Mouse (Mus musculus) limb, embryonic 13.5 days (tissue): ENCODE measurements around the gene Pgm2. TPM values are rescaled to one million over a fixed set of nuclear protein-coding genes. Genes with fewer than 3 reads are reported as not detected.
A peak's percentile ranks its signal among the peaks of the same experiment; 100 is the strongest.

ENCODE experiments used
- ATAC-seq: fragments of 200-750 bp; cut with Nextera tagmentation; 2 replicates; pipeline ENCODE4 v1.8.0; 2017; ENCODE audit warnings: low read depth, moderate number of reproducible peaks, moderate TSS enrichment; ENCODE audit not compliant: low FRiP score
- H3K27ac ChIP-seq: fragments of 300-500 bp; sonication (generic); 2 replicates; pipeline ENCODE4 v1.5.1; 2015; ENCODE audit warnings: inconsistent platforms, mild to moderate bottlenecking, moderate library complexity
- H3K27me3 ChIP-seq: fragments of 300-500 bp; sonication (generic); 2 replicates; pipeline ENCODE4 v1.6.1; 2015; ENCODE audit warnings: mild to moderate bottlenecking, inconsistent platforms
- H3K36me3 ChIP-seq: fragments of 300-500 bp; sonication (generic); 2 replicates; pipeline ENCODE4 v1.6.1; 2015; ENCODE audit warnings: inconsistent platforms, mild to moderate bottlenecking, moderate library complexity
- H3K4me1 ChIP-seq: fragments of 300-500 bp; sonication (generic); 2 replicates; pipeline ENCODE4 v1.6.1; 2015; ENCODE audit warnings: inconsistent platforms
- H3K4me2 ChIP-seq: fragments of 300-500 bp; sonication (generic); replicated peaks from 2 replicates; pipeline ENCODE4 v1.6.1; 2015; ENCODE audit warnings: inconsistent platforms, mild to moderate bottlenecking, moderate library complexity
- H3K4me3 ChIP-seq: fragments of 300-500 bp; sonication (generic); 2 replicates; pipeline ENCODE4 v1.5.1; 2015; ENCODE audit warnings: moderate library complexity, mild to moderate bottlenecking, inconsistent platforms
- H3K9ac ChIP-seq: fragments of 300-500 bp; sonication (generic); 2 replicates; pipeline ENCODE4 v1.6.1; 2015; ENCODE audit warnings: mild to moderate bottlenecking, inconsistent platforms
- H3K9me3 ChIP-seq: fragments of 300-500 bp; sonication (generic); 2 replicates; pipeline ENCODE4 v1.6.1; 2016; ENCODE audit warnings: inconsistent platforms
- WGBS: fragments of 180-500 bp; shearing (Covaris S2); methylation state at CpG from one replicate; pipeline ENCODE4 v1.1.7; 2015; 5-methylcytosine and 5-hydroxymethylcytosine counted together
- polyA plus RNA-seq: library from polyadenylated mRNA; unstranded; fragments of >200 nt; fragmentation: Nextera tagmentation; extraction: Ambion mirVana; gene quantifications from 2 replicates; pipeline ENCODE4 v1.2.1, GENCODE M21; 2015

Pgm2 gene
- polyA plus RNA-seq, 1 experiment from 2014 or later, result 32.5 TPM

DNA sequence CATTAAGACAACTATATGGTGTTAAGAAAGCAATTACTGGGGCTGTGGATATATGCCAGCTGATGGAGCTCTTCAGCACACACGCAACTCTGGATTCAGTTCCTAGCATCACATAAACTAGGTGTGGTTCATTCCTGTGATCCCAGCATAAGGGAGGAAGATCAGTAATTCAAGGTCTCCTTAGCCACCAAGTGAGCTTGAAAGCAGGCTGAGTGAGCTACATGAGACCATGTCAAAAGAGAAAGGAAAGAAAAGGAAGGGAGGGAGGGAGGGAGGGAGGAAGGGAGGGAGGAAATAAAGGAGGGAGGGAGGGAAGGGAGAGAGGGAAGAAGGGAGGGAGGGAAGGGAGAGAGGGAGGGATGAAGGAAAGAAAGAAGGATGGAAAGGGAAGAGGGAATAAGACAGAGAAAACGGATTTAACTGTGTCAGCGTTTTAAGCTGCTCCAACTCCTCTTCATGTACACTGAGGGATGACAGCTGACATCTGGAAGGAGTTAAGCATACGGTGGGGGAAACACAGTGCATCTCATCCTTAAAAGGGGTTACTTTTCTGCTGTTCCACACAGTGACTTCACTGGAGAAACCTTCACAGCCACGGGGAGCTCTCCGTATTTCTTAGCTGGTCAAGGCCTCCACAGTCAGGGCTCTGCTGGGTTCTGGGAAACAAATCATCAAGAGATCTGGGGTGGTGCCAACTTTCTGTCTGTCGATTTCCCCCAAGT, 13.8 kb upstream of the Pgm2 start:
- Histone ChIP-seq H3K4me2 (no peak overlapping the region), H3K27ac (no peak overlapping the region), H3K27me3 (no peaks in the 10 kb centered on the region), H3K4me1 (no peaks in the 10 kb centered on the region), H3K9ac (no peak overlapping the region), H3K36me3 (no peaks in the 10 kb centered on the region), H3K4me3 (no peak overlapping the region), H3K9me3 (no peaks in the 10 kb centered on the region)
- peak; percentile 87 for ATAC-seq
- WGBS, result 26% methylated on average over 7 of the region's 7 CpGs

DNA sequence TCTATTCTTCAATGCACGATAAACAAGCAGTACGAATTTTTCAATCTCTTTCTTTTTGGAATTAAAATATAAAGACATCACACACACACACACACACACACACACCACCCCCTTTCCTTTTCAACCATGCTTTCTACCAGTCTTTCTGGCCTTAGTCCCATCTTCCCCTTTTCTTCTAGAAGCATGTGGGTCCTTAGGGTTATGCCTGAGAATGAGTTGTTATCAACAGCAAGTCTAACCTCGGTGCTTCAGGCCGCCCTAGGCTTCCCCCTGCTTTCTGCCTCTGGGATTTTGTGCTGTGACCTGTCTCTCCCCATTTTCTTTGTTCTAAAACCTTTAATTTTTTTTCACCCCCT, 13.3 kb upstream of the Pgm2 start:
- no peak for ATAC-seq
- 68% methylated on average over 4 of the region's 4 CpGs for WGBS
- no peaks in the 10 kb centered on the region for H3K27me3 ChIP-seq
- no peaks in the 10 kb centered on the region for H3K4me1 ChIP-seq
- no peaks in the 10 kb centered on the region for H3K36me3 ChIP-seq
- H3K9me3 ChIP-seq, result no peaks in the 10 kb centered on the region
- no peak overlapping the region for H3K9ac ChIP-seq
- no peak overlapping the region for H3K4me2 ChIP-seq
- no peak overlapping the region; the same call in 1 of the 2 replicates for H3K27ac ChIP-seq
- H3K4me3 ChIP-seq, result no peak overlapping the region

DNA sequence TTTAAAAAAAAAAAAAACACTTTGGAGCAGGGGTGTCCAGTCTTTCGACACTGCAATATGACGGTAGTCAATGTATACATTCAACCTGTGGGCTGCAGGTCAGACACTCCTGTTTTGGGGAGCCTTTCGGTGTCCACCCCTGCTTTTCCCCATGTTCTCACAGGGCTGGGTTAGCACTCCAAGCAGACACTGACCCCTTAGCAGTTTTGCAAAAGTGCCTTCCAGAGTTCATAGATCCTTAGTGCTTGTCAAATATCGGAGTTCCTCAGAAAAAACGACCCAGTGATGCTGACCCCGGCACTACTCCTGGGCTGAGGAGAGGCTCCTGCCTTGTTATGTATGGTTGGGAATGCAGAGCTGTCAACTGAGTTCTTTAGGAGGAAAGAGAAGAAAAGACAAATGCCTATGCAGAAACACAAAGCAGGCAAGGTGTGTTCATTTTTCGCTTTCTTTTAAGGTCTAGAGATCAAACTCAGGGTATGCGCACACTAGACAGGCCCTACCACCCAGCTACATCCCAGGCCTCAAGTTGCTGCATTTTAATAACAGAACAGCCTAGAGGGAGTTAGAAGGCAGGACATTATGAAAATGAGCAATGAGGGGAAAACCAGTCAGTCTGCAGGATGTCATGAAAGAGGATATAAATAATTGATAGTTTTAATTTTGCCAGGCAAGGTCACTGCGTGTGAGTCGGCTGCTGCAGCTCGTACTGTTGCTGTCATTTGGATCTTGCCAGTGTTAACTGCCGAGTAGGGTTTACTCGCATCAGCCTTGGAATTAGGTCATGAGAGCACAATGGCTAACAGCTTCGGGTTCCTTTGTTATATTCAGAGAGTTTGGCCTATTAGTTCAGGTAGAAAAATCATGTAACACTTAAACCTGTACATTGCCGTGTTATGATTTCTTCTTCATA, 9.0 kb upstream of the Pgm2 start:
- Histone ChIP-seq H3K27me3 (no peaks in the 10 kb centered on the region), H3K27ac (no peak overlapping the region), H3K4me3 (no peak overlapping the region), H3K9me3 (no peaks in the 10 kb centered on the region), H3K4me2 (no peak overlapping the region), H3K4me1 (no peaks in the 10 kb centered on the region), H3K36me3 (no peaks in the 10 kb centered on the region), H3K9ac (no peak overlapping the region)
- ATAC-seq, result no peak
- 78% methylated on average over 15 of the region's 15 CpGs for WGBS

DNA sequence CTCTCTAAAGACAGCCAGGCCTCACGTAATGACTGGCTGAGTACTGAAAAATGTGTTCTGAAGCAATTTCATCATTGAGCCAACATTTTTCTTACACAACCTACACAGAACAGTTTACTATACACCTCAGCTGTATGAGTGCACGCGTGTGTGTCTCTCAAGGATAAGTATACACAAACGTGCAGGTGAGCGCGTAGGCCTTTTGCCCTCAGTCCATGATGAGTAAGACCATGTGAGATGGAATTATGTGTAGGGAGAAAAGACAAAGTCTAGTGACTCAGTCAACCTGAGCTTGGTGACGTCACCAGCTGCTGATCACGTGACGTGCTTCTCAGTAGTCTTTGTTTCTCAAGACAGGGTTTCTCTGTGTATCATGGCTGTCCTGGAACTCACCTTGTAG, 7.3 kb upstream of the Pgm2 start:
- Histone ChIP-seq H3K4me3 (no peak overlapping the region), H3K36me3 (no peaks in the 10 kb centered on the region), H3K9me3 (no peaks in the 10 kb centered on the region), H3K4me1 (no peaks in the 10 kb centered on the region), H3K27me3 (no peaks in the 10 kb centered on the region), H3K27ac (no peak overlapping the region), H3K9ac (no peak overlapping the region), H3K4me2 (no peak overlapping the region)
- whole genome bisulfite sequencing, result 96% methylated on average over 9 of the region's 9 CpGs
- no peak for ATAC-seq

GRCm38 (mm10) chr5:64088740-64089139, 4.0 kb upstream of the Pgm2 start:
- Histone ChIP-seq H3K9me3 (no peaks in the 10 kb centered on the region), H3K4me3 (no peak overlapping the region), H3K27me3 (no peaks in the 10 kb centered on the region), H3K4me1 (peaks cover 5% of the 10 kb centered on the region), H3K36me3 (no peaks in the 10 kb centered on the region), H3K9ac (no peak overlapping the region), H3K27ac (no peak overlapping the region), H3K4me2 (no peak overlapping the region)
- ATAC-seq, result no peak
- WGBS, result 84% methylated on average over 9 of the region's 9 CpGs

DNA sequence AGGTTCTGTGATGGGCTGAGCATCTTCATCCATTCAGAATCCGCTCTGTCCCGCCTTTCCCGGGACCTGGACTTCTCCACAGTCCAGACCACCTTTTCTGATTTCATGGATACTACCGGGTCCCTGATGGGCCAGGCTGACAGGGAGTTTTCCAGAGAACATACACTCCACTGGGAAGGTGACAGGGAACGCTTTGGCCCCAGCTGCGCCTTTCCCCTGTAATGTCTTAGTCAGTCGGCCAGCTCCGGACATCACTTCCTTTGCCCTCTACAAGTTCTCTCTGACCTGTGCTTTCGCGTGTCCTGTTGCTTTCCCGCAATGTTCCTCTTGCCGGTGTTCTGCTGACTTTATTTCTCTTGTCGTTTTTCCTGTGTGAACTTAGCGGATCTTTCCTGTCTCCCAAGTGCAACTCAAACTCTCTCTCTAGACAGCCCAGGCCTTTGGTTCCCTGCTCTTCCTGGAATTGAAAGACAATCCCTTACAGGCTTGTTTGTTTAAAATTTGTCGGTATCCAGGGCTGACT, 660 bp downstream of the Pgm2 start:
- ATAC-seq, result no peak

DNA sequence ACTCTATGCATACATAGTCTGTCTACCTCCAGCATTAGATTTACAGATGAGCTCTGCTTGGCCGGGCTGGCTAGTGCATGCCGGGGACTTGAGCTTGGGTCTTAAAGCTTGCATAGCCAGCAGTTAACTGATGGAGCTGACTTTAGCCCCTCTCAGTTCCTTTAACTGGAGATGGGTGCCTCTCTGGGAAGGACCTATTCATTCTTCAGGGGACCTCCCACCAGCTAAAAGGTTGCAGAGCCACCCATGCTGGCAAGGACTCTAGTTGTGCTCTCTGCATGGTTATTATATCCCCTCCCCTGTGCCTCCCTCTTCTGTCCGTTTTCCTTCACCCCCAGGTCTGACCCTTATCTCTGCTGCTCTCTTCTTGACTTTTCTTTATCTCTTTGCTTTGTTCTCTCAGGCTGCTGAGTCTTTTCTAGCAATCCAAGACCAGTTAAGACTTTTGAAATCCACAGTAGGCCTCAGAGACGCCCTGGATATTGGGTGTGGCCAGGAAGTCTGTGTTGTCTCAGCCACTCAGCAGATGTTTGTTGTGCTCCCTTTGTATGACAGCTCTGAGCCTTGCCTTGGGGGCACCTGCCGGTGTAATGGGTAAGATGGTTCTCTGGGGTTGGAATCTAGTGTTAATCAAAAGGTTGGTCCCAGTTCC, 2.7 kb downstream of the Pgm2 start:
- H3K9me3 ChIP-seq, result no peaks in the 10 kb centered on the region
- 77% methylated on average over 5 of the region's 5 CpGs for WGBS

More for the DNA sequence above, 660 bp downstream of the Pgm2 start:
- peak overlapping the region; percentile 69; the same call in 1 of the 2 replicates for H3K27ac ChIP-seq
- peak overlapping the region; percentile 77 for H3K4me3 ChIP-seq
- no peaks in the 10 kb centered on the region for H3K9me3 ChIP-seq
- peaks cover 15% of the 10 kb centered on the region for H3K36me3 ChIP-seq
- peaks cover 16% of the 10 kb centered on the region for H3K4me1 ChIP-seq
- H3K9ac ChIP-seq, result peak overlapping the region; percentile 86
- no peaks in the 10 kb centered on the region for H3K27me3 ChIP-seq
- 4% methylated on average over 15 of the region's 15 CpGs for WGBS
- H3K4me2 ChIP-seq, result peak overlapping the region; percentile 87

DNA sequence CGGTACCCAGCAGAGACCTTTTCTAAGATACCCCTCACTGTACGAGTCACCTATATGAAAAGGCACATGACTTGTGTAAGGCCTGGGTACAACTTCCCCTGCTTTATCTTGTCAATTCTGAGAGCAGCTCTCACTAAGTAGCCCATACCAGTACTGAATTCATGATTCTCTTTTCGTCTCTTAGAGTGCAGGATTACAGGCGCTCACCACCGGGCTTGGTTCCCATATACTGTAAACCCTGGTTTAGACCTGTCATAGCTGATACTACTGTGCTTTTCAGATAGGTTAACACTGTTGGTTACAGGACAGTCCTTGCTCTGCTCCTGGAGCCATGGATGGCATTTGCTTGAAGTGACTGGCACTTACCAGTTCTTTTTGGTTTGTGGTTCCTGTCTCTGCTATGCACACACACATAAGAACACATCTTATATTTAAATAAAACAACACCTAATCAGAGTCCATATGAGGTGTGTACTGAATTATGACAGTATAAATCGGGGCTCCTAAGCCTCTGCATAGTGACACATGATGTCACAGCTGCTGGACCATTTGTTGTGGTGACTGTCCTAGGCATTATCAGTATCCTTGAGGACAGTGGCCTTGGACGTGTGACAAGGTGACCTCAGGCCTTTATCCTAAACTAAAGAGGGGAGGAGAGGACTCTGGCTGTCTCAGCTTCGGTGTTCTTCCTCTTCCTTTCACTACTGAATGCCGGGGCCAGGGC, 9.4 kb downstream of the Pgm2 start:
- no peak overlapping the region for H3K9ac ChIP-seq
- no peak overlapping the region for H3K4me3 ChIP-seq
- no peak overlapping the region for H3K4me2 ChIP-seq
- H3K27me3 ChIP-seq, result no peaks in the 10 kb centered on the region
- H3K4me1 ChIP-seq, result no peaks in the 10 kb centered on the region
- H3K27ac ChIP-seq, result no peak overlapping the region
- no peaks in the 10 kb centered on the region for H3K9me3 ChIP-seq
- WGBS, result 84% methylated on average over 9 of the region's 9 CpGs
- no peak for ATAC-seq
- H3K36me3 ChIP-seq, result peaks cover 61% of the 10 kb centered on the region

More for the DNA sequence above, 2.7 kb downstream of the Pgm2 start:
- no peak overlapping the region for H3K9ac ChIP-seq
- H3K4me1 ChIP-seq, result peaks cover 16% of the 10 kb centered on the region
- no peak overlapping the region for H3K4me2 ChIP-seq
- H3K27me3 ChIP-seq, result no peaks in the 10 kb centered on the region
- H3K27ac ChIP-seq, result no peak overlapping the region
- peaks cover 20% of the 10 kb centered on the region for H3K36me3 ChIP-seq
- no peak overlapping the region for H3K4me3 ChIP-seq
- ATAC-seq, result no peak

DNA sequence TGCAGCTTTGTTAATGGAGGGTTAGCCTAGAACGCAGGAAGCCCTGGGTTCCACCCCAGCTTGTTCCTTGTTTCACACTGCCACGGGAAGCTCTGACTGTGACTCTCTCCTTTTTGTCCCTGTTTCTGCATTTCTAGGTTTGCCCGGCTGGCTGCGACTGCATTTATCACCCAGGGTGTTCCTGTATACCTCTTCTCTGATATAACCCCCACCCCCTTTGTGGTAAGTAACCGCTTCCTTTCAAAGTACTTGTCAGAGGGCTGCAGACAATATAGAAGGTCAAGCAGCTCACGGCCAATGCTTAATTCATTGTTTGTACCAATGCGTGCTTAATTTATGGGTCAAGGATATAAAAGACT, 9.9 kb downstream of the Pgm2 start:
- WGBS, result 87% methylated on average over 7 of the region's 7 CpGs
- no peak overlapping the region for H3K4me3 ChIP-seq
- no peaks in the 10 kb centered on the region for H3K9me3 ChIP-seq
- peaks cover 61% of the 10 kb centered on the region for H3K36me3 ChIP-seq
- no peaks in the 10 kb centered on the region for H3K27me3 ChIP-seq
- H3K4me2 ChIP-seq, result no peak overlapping the region
- H3K9ac ChIP-seq, result no peak overlapping the region
- no peaks in the 10 kb centered on the region for H3K4me1 ChIP-seq
- no peak for ATAC-seq
- H3K27ac ChIP-seq, result no peak overlapping the region

DNA sequence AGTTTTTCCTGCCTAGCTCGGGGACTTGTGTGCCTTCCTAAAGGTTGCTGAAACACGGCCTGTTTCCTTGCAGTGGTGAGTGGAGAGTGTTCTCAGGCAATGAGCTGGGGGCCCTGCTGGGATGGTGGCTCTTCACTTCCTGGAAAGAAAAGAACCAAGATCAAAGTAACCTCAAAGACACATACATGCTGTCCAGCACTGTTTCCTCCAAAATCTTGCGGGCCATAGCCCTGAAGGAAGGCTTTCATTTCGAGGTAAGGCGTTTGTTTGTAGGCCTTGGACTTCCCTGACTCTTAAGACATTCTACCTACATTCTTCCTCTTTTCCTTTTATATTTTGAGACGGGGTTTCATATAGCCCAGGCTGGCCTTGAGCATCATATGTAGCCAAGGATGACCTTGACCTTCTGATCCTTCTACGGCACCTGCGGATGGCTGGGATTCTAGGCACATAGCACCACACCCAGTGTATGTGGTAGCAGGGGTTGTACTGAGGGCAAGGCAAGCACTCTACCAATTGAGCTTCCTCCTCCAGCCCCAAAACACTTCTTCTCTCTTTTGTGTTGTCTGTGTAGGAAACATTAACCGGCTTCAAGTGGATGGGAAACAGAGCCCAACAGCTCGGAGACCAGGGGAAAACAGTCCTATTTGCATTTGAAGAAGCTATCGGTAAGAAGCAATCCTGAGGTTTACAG, 15.0 kb downstream of the Pgm2 start:
- Histone ChIP-seq H3K27me3 (no peaks in the 10 kb centered on the region), H3K4me3 (no peak overlapping the region), H3K9me3 (no peaks in the 10 kb centered on the region), H3K36me3 (peaks cover 75% of the 10 kb centered on the region), H3K9ac (no peak overlapping the region), H3K4me1 (no peaks in the 10 kb centered on the region), H3K27ac (no peak overlapping the region), H3K4me2 (no peak overlapping the region)
- ATAC-seq, result no peak
- 91% methylated on average over 11 of the region's 11 CpGs for WGBS

DNA sequence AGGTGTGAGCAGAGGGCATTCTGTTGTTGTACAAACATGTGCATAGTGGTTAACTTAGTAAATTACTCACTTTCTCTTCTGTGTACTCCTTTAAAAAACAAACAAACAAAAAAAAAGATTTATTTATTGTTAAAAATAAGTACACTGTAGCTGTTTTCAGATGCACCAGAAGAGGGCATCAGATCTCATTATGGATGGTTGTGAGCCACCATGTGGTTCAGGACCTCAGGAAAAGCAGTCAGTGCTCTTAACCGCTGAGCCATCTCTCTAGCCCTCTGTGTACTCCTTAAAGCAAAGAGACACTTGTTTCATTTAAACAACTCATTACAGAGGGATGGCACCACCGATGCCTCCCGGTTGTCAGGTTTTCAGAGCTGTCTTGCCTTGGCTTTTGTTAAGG, 16.5 kb downstream of the Pgm2 start:
- 60% methylated on average over 3 of the region's 3 CpGs for WGBS
- H3K4me2 ChIP-seq, result no peak overlapping the region
- no peaks in the 10 kb centered on the region for H3K9me3 ChIP-seq
- H3K4me1 ChIP-seq, result no peaks in the 10 kb centered on the region
- H3K4me3 ChIP-seq, result no peak overlapping the region
- no peak overlapping the region for H3K9ac ChIP-seq
- no peaks in the 10 kb centered on the region for H3K27me3 ChIP-seq
- ATAC-seq, result no peak
- peaks cover 80% of the 10 kb centered on the region for H3K36me3 ChIP-seq
- no peak overlapping the region for H3K27ac ChIP-seq
